Mouse (Mus musculus): ENCODE data around the gene Neurod1.

The Neurod1 gene

DNA sequence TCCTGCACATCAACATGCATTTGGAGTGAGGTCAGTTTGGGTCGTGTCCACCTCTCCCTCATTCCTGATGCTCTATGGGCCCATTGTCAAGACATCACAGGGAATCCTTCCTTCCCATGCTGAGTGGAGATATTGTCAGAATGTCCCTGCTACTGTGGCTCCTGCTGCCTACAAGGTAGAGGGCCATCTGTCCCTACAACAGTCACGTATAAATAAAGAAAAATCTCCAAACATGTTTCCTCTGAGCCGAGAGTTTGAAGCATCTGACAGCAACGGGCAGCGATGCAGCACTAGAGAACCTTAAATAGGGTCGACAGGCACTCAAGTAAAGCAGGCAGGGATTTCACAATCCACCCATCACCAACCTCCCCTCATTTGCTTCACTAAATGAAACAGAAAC, 13.6 kb downstream of the Neurod1 start:
- DNase-seq: no peak

DNA sequence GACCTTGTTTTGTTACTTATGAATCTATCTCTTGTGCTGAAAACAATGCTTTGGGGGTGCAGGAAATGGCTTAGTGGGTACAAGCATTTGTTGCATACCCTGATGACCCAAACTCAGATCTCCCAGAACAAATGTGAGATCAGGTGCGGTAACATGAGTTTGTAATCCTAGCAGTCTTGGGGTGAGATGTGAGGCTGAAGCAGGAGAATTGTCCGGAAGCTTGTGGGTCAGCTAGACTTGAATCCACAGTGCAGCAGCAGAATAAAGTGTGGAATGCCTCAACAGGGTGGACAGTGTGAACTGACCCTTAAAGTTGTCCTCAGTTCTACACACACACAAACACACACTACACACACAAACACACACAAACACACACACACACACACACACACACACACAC, 14.3 kb downstream of the Neurod1 start:
- no peak for DNase-seq

DNA sequence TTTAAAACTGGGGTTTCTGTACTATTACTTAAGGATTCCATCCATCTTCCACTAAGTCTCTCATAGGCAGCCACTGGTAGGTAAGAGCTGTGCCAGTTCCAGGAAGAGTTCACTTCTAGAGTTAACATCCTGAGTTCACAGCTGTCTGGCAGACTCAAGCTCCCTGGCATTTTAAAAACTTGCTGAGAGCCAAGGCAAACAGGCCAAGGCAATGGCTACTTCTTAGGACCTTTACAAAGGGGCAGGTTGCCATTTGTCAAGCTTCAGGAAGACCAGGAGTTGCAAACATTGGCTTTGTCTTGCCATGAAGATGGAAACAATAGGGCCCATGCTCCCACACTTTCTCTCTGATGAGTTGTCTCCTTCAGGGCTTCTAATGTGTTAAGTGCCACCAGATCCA, 26.5 kb downstream of the Neurod1 start:
- DNase-seq: no peak

DNA sequence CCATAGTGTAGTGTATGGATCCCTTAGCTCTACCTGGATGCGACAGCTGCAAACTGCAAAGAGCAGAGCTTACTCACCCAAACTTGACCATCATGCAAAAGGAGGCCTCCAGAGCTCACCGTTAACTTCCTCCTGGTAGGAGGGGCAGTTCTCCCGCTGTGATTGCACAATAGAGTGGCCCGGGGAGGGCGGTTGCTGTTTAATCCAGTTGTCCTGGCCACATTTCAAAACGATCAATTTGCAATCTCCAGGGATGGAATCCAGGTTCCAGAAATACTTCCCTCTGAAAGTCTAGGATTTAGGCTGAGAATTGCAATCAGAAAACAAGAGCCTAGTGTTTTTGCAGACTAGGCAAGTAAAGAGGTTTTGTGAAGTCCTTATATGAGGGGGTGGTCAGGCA, 26.9 kb downstream of the Neurod1 start:
- DNase-seq: no peak

DNA sequence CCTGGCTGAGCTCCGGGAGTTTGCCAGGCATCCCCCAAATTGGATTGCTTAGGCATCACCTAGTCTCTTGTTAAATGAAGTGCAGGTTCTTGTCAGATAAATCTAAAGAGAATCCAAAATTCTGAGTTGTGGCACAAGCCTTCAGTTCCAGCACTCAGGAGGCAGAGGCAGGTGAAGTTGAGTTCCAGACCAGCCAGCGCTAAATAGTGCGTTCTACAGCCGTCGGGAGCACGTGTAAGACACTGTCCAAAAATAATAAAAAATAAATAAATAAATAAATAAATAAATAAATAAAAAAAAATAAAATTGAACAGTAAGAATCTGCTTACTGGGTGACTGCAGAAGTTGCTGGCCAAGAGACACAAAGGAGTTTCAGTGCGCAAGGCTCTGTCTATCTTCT, 27.4 kb downstream of the Neurod1 start:
- DNase-seq: no peak

DNA sequence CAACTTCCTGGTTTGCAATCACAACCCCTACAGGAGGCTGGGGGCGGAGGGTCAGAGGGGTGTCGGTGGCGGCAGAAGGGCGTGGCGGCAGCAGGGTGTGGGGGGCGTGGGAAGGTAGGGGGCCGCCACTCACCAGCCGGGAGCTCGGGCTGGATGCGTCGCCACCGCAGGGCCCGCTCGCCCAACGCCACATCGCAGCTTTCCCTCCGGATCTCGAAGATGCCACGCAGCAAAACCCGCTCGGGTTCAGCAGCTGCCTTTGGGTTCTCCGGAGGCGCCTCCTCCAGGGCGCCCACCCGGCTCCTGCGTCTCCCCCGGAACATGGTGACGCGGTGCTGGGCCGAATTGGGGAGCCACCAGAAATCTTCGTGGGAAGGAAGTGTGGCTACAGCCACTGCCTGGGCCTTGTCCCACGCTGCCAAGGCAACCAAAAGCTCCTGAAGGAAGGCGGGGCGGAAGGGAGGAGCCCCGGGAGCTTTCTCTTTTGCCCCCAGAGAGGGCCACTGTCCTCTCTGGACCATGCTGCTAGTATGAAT, 27.9 kb downstream of the Neurod1 start:
- peak; percentile 26 for DNase-seq

DNA sequence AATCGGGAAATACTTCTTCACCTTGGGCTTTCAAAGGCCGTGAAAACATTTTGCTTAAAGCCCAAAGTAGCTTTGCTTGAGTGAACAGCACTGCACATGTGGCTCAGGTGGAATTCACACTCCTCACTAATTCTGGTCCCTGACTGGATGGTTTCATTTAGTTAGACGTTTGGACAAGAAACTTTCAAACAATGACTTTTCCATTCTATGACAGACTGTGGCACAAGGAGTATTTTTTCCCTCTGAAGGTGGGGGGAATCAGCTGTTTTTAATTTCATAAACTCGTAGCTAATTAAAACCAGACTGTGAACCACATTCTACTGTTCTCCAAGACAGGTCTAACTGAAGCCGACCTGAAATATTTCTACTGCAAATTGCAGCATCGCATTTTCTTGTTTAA, 28.5 kb downstream of the Neurod1 start:
- DNase-seq: no peak

DNA sequence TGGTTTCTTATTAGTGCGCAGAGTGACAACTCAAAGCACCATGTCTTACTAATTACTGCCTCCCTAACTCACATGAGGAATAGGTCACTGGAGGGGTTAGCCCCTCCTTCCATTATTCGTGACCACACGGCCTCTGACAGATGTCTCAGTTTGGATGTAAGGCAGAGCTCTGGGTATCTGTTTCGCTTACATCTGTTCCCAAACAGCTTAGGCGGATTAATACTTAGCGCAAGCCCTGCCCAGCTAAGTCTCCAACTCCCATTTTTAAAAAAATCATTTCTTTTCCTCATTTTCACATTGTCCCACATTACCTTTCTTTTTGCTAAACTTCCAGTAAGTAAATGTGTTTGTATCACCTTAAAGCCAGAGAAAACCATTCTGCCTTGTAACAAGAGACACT, 34.9 kb downstream of the Neurod1 start:
- DNase-seq: no peak

DNA sequence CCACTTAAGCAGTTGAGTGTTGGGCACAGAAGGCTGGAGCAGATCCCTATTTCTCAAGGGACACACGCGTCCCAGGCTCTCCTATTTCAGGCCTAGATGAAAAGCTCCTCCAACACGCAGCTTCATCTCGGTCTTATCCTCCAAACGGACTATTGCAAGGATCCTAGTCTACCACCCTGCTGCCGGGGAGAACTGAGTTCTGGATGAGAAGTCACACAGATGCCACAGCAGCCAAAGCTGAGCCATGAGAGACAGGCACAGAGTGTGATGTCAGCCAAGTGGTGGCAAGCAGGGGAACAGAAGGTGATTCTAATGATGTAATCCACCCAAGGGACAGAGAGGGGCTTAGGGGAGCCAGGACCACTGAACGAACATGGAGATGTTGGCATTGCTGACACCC, 42.0 kb downstream of the Neurod1 start:
- DNase-seq: no peak

DNA sequence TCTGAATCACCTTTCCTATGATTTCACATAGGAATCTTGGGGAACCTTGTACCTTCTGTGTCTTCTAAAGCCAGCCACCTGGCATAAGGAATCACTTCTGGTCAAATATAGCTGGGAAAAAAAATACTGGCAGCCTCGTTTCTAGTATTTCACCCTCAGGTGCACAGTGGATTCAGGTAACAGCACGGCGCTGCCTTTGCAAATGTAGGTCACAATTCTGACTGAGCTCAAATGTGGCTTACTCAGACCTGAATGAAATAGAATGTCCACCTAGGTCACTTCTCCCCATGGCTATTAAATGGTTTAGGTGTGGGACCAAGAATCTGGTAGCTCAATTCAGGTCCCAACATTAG, 45.7 kb downstream of the Neurod1 start:
- no peak for DNase-seq

DNA sequence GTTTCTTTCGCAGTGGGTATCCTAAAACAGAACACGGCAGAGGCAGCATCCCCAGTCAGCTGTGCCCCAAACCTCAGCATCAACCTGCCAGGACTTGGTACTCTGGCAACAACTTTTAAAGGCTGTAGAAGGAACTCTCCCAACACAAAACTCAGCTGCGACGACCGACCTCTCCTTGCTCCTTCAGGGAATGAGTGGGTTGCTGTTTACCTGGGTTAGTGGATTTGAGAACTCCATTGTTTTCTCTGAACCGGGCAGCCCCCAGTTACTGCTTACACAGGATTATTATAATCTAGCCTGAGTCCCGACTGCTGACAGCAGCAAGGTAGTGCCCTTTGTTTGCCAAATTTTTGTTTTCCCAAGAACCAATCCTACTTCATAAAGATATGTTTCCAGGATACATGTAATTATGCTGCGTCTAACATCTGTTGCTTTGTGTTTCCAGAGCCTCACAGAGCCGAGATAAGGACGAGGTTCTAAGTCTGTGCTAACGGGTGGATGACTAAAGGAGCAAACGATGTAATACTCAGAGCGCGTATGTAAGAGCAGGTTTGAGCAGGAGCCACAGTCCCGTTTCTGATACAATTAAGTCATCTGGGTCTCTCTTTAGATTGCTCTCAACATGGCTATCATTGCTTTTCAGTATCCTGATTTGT, 46.2 kb downstream of the Neurod1 start:
- no peak for DNase-seq

DNA sequence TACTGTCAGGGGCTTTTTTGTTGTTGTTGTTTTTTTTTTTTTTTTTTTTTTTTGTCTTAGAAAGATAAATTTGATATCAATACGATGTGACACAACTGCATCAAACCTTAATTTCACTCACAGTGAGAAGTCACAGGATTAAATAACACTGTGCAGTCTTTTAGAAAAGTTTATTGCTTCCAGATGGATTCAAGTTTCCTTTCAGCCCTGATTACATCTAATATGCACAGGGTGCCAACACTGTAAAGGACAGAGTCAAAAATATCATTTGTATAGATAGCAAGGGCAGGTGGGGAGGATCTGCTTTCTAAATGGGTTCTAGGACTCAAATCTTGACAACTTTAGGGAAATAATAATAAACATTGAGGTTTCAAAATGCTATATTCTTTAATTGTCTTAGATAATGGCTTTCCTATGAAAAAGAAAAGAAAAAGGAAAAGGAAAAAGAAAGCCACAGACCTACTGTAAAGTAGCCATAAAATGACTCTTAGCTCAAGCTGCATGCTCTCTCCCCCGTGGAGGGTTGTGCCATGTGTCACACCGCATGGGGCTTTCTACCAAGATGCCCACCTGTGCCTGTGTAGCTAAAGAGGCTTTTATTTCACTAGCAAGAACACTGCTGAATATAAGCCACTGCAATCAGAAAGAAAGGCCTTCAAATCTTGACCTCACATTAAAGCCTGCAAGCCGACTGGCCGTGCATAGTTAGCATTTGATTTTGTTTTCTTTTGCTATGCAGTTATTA, 50.7 kb downstream of the Neurod1 start:
- no peak for DNase-seq

Measured in kidney, postnatal 10 days (tissue).